Mouse (Mus musculus) telencephalon, adult 2 months (tissue): Measurements from ENCODE around the gene Atrn.

ENCODE experiments used
- DNase-seq: peaks from one replicate; pipeline ENCODE4 v3.0.0-alpha.2; 2011; ENCODE audit warnings: low read depth, low spot score

Gene Atrn

DNA sequence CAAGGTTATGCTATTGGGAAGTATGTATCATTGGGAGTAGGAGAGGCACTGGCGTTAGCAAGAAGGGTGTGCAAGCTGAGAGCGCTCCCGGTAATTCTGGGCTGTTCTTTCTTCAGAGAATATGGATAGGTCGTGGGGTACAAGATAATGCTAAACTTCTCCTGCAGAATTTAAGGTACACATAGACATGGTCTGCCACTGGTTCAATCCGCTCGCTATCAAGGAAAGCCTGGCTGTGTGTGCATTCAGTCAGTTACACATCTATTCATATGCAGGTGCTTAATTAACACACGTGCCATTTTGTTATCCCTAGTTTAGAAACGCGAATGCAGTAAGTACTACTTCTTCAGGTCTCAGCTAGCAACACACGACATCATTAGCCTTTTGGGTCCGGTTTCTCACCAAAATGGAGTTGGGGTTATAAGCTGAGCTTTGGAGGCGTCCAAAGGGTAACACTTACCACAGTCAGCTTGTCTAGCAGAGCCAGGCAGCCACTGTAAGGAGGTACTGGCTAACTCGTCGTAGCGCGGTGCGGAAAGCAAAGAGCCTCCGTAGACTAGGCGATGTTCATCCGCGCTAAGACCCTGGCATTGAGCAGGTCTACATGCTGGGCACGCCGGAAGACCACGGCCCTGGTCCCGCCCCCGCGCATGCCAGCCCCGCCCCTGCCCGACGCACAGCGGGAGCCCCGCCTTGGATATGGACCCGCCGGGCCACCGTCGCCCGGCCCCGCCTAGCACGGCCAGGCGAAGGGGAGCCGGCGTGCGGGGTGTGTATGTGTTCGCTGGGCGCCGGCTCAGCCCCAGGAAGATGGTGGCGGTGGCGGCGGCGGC is at the start of gene Atrn, which contains the start of gene 4930402H24Rik:
Gene Atrn (plus strand): TSS at position 745 of the 833 bp plus-strand sequence.
Gene 4930402H24Rik (minus strand): TSS at position 656 of the 833 bp plus-strand sequence.
- DNase-seq: peak; percentile 83

DNA sequence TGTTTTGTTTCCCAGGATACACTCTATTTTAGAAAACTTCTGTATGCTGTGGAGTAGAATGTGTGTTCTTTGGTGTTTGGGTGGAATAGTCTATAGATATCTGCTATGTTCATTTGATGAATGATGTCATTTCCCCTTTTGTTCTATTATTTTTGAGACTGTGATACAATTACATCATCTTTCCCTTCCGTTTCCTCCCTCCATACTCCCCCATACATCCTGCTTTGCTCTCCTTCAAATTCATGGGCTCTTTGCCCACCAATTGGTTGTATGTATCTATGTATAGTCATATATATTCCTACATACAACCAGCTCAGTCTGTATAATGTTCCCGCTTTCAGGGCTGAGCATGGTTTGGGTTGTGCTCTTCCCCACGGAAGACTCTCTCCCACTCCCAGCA is 44.2 kb upstream of the Atrn start:
- DNase-seq: no peak

DNA sequence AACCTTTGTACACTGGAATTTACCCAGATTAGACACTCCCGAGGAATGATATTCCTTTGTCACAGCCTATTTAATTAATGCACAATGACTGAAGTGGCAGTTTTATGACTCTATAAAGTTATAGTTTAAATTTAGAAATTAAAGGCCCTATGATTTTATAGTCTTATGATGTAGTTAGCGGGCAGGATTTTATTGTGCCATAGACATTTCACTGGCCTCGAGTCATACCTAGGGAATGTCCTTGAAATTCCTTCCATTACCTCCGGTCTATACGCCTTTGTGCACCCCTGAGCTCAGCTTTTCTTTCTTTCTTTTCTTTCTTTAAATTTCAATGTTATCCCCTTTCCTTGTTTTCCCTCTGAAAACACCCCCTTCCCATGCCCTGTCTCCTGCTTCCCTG is 35.4 kb upstream of the Atrn start:
- DNase-seq: no peak

DNA sequence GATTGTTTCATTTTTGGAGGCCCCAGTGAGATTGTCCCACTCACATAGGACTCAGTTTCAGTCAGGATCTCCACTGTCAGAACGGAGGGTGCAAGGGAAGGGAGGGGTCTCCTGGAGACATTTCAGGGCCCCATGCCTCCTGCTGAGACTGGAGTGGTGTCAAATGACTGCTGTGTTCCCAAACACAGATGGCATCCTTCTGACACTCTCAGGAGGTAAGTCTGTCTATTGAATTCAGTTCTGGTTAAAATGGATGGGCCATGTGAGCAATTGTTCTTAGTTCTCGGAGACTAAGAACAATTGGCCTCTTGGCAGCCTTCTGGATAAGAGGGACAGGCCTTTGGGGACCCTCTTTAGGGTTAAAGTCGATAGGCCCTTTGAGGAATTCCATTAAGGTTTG is 28.9 kb upstream of the Atrn start:
- no peak for DNase-seq

DNA sequence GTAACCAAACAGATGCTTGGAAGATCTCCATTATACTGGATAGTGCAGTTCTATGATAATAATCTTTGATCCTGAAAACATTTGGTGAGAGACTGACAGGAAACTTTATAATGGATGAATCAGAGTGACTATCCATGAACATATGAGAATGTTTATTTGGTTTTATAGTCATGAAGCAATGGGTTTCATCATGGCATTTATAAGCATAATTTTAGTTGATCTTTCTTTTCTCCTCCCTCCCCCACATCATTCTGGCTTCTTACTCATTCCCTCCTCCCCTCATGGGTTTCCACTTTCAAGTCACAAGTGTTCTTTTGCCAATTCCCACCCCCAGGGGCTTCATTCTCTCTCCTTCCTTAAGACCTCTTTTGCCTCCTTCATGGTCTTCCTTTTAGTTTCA is 19.3 kb upstream of the Atrn start:
- no peak for DNase-seq

DNA sequence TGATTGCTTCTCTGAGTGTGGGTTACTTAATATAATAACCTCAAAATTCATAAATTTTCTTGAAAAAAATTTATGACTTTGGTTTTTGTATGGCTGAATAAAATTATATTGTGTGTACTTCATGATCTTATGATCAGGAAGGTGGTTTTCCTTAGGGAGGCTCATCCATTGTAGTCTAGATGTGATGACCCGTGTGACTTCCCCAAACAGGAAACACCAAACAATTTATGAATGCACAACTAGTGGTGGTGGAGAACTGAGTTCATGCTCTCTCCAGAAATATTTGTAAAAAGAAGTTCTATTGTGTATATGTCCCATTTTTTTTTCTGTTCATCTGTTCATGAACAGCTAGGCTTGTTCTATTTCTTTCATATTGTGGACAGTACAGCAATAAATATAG is 18.8 kb upstream of the Atrn start:
- no peak for DNase-seq

DNA sequence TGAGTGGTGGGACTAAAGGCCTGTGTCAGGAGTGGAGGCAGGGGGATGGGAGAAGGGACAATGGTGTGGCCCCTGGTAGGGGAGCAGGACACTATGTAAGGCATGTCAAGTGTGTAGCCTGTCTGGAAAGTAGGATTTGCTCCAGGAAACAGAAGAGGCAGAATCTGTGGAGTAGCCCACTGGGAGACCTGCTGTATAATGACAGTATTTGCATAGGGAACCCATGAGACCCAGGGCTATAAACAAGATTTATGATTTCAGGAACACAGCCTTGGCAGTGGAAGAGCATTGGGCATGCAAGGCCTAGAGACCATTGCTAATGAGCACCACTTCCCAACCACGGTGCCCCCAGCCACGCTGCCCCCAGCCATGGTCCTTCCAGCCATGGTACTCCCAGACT is 9.4 kb upstream of the Atrn start:
- DNase-seq: no peak

DNA sequence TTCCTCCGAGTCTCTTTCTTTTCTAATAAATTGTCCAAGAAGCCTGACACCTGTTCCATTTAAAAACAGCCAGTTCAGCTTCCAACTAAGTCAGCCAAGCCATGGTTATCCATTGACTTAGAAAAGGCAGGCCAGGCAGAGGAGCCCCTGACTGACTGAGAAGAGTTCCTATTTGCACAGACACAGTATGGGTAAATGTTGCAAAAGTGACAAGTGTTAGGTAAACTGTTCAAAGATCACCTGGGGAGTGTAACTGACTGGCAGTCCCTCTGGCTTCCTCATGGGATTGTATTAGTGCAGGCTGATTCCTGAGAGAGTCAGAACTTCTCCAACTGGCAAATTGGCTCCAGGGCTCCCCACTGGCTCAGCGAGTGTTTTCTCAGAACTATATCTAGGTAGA is 8.4 kb upstream of the Atrn start:
- no peak for DNase-seq

DNA sequence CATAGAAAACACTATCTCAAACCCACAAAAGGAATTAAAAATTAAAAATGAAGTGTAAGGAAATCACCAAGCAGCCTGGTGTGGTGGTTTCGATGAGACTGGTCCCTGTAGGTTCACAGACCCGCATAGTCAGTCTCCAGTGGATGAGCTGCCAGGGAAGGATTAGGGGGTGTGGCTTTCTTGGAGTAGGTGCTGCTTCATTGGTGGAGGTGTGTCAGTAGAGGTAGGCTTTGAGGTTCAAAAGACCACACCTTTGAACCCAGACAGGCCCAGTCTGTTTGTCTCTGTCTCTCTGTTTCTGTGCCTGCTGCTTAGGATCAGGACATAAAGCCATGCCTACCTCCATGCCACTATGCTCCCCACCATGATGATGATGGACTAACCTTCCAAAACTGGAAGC is 7.5 kb upstream of the Atrn start:
- no peak for DNase-seq

DNA sequence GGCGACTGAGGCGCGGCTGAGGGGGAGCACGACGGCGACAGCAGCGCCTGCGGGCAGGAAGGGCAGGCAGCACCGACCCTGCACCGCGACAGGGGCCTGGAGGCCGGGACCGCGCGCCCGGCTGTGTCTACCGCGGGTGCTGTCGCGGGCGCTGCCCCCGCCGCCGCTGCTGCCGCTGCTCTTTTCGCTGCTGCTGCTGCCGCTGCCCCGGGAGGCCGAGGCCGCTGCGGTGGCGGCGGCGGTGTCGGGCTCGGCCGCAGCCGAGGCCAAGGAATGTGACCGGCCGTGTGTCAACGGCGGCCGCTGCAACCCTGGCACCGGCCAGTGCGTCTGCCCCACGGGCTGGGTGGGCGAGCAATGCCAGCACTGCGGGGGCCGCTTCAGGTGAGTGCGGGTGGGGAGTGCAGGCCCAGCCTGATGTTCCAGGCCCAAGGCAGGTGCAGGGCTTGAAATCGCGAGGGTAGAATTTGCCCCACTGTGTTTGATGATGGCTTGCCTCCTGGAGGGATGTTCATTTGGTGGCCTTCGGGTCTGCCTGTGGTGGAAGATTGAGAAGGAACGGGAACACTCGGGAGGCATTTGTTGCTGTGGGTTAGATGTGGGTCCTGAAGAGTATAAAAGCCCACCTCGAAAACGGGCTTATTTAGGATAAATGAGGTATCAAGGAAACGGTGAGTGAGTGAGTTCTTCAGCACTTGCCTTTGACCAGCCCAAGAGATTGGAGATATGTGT is 455 bp downstream of the Atrn start:
- no peak for DNase-seq

DNA sequence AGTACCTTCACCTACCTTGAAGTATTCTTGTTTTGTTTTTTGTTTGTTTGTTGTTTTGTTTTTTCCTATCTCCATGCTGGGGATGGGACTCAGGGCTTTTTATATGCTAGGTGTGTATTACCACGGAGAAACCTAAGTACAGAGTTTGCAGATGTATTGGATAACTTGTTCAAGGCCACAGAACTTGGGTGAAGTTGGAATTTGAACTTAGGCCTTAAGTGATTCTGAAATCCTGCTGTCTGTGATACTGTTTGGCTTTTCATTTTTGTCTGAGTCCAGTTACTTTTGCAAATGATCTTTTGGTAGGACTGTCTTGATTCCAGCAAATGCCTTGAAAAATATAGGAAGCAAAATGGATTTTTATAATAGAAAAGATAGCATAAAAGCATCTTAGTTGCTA is 5.4 kb downstream of the Atrn start:
- no peak for DNase-seq

DNA sequence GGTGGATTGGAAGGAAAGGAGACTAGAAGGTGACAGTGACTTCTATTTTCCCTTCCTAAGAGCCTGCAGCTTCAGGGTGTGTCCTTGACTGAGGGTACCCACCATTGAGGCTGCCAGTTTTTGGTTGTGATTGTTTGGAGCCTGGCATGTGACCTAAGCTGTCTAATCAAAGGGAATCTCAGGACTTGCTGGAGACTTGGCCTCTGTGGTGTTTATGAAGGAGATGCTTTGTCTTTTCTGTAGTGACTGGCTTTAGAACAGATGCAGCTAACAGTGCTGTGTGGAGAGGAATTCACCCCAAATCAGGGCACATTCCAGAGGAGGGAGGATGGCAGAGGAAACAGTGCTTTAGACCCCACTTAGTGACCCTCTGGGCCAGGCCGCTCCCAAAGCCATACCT is 8.6 kb downstream of the Atrn start:
- DNase-seq: no peak

DNA sequence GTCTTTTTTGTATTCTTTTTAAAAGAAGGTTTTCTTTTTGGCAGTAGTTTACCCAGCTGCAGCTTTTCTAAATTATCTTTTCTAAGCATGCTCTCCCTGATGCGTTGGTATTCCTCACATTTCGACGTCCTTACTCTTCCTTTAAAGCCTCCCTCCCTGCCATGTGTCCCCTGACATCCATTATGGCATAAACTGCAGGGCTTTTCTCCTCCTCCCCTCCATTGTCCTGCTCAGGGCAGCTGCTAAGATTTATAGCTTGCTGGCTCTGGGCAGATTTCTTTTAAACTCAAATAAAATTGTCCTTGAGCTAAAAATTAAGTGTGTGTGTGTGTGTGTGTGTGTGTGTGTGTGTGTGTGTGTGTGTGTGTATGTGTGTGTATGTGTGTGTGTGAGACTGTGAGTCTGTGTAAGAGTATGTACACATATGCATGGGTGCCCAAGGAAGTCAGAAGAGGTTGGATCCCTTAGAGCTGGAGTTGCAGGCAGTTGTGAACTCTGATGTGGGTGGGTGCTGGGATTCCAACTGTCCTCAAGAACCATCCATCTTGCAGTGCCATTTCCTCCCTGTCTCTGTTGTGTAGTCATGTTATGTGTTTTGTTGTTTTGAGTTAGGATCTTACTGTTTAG is 10.3 kb downstream of the Atrn start:
- DNase-seq: no peak

DNA sequence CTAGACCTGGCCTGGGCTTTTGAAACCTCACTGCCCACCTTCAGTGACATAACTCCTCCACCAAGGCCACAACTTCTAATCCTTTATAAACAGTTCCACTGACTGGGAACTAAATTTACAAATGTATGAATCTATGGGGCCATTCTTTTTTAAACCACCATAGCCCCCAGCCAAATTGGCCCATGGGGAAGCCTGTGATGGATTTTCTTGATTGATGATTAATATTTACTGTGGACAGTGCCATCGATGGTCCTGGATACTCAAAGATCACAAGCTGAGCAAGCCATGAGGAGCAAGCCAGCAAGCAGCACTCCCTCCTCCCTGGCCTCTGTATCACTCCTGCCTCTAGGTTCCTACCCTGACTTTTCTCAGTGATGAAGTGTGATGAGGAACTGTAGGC is 11.4 kb downstream of the Atrn start:
- no peak for DNase-seq

DNA sequence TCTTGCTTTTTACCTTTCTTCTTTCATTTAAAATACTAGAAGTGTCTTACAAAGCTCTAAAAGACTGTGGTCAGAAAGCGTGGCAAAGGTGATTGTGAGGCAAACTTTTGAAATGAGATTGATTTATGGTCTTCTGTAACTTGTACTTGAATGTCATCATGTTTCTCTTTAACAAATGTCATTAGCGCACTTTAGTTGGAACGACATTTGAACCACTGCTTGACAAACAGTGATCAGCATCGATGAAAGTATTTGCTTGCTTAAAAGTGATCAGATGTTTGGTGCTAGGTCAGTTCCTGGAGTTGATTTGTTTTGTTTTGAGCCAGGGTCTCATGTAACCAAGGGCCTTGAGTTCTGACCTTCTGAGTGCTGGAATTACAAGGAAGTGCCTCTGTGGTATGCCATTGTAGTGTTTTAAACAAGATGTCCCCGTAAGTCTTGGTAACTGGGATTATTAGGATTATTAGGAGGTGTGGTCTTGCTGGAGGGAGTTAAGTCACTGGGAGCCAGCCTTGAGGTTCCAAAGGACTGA is 12.8 kb downstream of the Atrn start:
- no peak for DNase-seq

DNA sequence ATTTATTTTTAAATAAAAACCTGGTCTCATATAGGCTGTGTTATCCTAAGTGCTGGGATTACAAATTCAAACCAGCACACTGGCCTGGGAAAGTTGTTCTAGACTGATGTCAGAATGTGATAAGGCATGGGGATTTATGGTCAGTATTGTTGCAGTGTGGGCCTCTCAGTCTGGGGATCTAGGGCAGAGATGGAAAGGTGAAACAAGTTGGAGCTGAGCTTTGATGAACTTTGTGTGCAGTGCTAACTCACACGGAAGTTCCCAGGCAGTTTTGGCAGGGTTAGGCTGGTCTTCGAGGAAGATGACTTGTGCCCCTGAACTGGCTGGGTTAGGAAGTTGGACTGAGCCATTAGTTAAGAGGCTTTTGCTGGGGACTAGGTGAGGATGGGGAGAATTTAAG is 18.7 kb downstream of the Atrn start:
- DNase-seq: no peak

DNA sequence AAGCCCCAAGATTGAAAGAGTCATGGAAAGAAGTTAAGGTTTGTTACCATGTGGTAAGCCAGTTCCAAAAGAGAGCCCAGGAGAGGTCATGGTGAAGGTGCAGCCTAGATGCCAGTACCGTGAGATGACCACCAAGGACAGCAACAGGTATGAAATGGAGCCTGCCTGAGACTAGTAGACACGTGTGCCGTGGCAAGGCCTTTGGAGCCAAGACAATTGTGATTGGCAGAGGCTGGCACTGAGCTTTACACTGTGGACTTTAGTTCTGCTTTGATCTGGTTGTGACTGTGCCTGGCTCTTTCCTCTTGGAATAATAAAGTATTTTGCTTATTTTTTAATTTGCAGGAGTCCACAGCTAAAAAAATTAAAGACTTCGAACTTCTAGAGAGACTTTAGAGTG is 21.7 kb downstream of the Atrn start:
- no peak for DNase-seq

DNA sequence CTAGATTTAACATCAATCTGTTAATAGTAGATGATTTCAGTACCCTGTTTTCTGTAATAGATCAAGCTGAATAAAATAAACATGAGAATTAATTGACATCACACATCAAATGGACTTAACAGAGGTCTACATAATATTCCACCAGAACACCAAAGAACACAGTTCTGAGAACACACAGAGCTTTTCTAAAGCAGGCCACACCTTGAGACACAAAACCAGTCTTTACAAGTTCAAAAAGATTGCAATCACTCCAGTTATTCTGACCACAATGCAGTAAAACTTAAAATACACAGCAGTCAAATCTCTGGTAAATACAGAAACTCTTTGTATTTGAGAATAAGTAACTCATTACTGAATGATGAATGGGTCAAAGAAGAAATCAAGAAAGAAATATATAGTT is 22.2 kb downstream of the Atrn start:
- no peak for DNase-seq

DNA sequence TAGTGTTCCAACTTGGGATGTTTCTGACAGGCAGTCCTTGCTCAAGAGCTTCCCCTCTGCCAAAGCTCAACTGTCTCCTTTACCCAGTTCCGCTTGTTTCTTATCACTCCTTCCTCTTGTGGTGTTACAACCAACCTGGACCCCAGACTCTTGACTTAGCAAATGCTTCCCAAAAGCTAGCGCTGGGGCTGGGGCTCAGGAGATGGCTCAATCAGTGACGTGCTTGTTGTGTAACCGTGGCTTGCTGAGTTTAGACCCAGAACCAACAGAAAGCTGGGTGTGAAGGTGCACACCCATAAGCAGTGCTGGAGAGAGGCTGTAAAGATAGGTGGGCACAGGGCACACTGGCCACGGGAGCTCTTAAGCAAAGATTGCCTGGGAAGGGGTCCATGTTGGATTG is 23.7 kb downstream of the Atrn start:
- DNase-seq: no peak

DNA sequence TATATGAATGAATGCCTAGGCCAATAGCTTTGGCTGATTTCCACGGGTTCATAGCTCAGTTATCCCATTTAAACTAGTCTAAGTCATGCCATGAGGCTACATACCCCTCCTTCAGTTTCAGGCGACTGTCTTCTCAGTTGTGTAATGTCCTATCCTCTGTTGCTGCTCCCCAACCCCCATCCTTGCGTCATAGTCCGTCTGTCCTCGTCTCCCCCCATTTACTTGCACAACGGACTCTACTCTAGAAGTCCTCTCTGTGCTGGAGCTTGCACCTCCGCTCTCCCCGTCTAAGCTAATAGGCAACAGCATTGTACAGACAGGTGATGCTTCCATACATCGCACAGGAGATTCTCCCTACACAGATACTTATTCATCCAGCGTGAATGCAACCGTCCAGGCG is 26.6 kb downstream of the Atrn start:
- DNase-seq: no peak

DNA sequence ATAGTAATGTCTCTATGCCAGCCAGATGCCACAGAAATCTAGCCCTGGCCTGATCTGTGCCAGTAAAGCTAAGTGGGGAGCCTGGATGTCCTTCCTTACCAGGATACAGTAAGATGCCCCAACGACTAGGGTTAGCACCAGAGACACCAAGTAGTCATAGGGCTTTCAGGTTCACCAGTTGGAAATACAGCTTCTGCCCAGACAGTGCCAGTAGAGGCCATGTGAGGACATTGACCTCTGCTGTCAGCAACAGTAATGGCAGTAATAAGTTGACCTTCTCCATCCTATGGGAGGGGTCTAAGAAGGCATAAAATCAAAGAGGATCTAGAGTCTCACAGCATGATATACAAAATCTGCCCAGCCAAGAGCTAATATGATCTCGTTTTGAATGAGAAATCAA is 43.5 kb downstream of the Atrn start:
- no peak for DNase-seq

DNA sequence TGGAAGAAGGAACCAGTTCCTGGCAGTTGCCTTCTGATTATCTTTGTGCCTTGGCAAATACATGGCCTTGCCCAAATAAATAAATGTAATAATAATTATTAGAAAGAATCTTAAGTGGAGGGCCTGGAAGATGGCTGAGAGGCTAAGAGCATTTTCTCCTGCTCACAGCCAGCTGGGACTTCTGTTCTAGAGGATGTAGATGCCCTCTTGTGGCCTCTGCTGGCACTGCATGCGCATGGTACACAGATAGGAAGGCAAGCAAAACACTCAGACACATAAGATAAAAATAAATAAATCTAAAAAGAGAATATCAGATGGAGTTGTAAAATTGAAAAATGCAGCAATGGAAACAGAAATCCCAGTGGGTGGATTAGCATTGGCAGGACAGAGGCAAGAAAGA is 44.3 kb downstream of the Atrn start:
- DNase-seq: peak; percentile 82
